Mouse (Mus musculus) brain, embryonic 14.5 days (tissue): ENCODE measurements at regions not wholly inside any gene's neighbourhood (a gene's known extent, or its start where the extent isn't known, plus 50 kb on each side); places are given as distances from the start of the nearest gene placed in this dataset.

Experiments used
- DNase-seq: peaks from one replicate; pipeline ENCODE4 v3.0.0-alpha.2; 2011; ENCODE audit warnings: low read depth
- CTCF ChIP-seq: fragments of 200-500 bp; IDR thresholded peaks from 2 replicates; pipeline ENCODE4 v1.5.1; 2012; ENCODE audit warnings: inconsistent platforms, mild to moderate bottlenecking, moderate library complexity, borderline replicate concordance; ENCODE audit not compliant: insufficient read depth, insufficient read length; ENCODE audit errors: extremely low read depth
- POLR2A ChIP-seq: fragments of 200-500 bp; IDR thresholded peaks from 2 replicates; pipeline ENCODE4 v1.6.1; 2012; ENCODE audit warnings: mild to moderate bottlenecking, inconsistent platforms, borderline replicate concordance; ENCODE audit not compliant: poor library complexity, insufficient read depth, insufficient read length, severe bottlenecking; ENCODE audit errors: extremely low read depth

GRCm38 (mm10) chr16:26168216-26168615, 62.6 kb upstream of the P3h2 start:
- TF ChIP-seq CTCF (no peak), POLR2A (no peak)
- no peak for DNase-seq

GRCm38 (mm10) chr16:26164066-26164465, 58.5 kb upstream of the P3h2 start:
- DNase-seq = no peak
- TF ChIP-seq POLR2A (no peak), CTCF (no peak)

- no peak for TF ChIP-seq CTCF
- no peak for TF ChIP-seq POLR2A
- DNase-seq = peak; percentile 34
Observed at GRCm38 (mm10) chr16:26163401-26163800, 57.8 kb upstream of the P3h2 start.

GRCm38 (mm10) chr16:26157606-26158005, 52.0 kb upstream of the P3h2 start:
- DNase-seq = no peak
- TF ChIP-seq POLR2A (no peak), CTCF (no peak)
